Mouse (Mus musculus) embryonic fibroblast, embryonic 13.5 days (primary cell): ENCODE data around the gene Scmh1.
"Not testable (repeated sequence)": the region's sequence is repeated elsewhere in the genome, so short reads cannot be mapped to it uniquely, and the experiment has no call there.

Experiments used
- CTCF ChIP-seq: IDR thresholded peaks from 2 replicates; pipeline ENCODE4 v1.5.1; 2011; ENCODE audit warnings: mild to moderate bottlenecking, control low read depth, low read length, moderate library complexity, borderline replicate concordance; ENCODE audit not compliant: insufficient read depth
- POLR2A ChIP-seq: IDR thresholded peaks from 2 replicates; pipeline ENCODE4 v1.6.1; 2011; ENCODE audit warnings: low read depth, mild to moderate bottlenecking, control low read depth, low read length, moderate library complexity

- TF ChIP-seq CTCF, POLR2A: not testable (repeated sequence)
Measured at GRCm38 (mm10) chr4:120402105-120402504, 3.0 kb upstream of the Scmh1 start.
